Mouse (Mus musculus): ENCODE measurements around the gene Chil1.

The Chil1 gene

DNA sequence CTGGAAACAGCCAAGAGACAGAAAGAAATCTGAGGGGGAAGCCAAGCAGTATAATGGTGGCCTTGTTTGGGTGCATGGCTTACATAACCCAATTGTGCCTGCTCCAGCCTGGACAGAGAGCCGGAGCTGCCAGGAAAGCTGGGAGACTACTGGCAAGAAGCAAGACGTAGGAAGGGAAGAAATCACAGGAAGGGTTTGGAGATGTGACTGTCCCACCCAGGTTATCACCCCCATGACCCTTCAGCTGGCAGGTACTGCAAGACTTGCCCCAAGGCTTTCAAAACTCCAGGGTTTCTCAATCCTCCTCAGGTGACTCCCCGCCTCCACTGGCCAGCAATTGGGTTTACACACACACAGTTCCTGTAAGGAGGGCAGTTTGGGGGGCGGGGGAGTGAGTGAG, at the start of gene Chil1:
Gene Chil1 (plus strand): TSS at position 152 of the 400 bp plus-strand sequence.
- no peak for DNase-seq (ENCODE audit: low read depth in 2 of 2, low spot score in 2 of 2)

DNA sequence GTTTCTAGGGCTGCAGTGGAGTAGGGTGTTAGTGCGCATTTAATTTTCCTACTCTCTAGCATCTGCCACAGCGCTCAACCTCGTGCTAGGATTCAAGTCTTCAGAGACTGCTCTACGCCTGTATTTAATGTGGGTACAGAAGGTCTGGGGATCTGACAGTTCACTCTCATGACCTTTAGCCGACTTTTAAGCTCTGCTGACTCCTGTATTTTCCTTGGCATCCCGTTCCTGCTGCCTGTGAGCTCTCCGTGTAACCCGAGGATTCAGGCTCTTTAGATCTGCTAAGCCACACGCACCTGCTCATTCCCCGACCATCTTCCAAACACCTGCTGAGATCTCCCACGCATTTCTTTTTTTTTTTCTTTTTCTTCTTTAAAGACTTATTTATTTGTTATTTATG, 48.7 kb upstream of the Chil1 start:
- no peak for DNase-seq (ENCODE audit: low read depth in 2 of 2, low spot score in 2 of 2)

DNA sequence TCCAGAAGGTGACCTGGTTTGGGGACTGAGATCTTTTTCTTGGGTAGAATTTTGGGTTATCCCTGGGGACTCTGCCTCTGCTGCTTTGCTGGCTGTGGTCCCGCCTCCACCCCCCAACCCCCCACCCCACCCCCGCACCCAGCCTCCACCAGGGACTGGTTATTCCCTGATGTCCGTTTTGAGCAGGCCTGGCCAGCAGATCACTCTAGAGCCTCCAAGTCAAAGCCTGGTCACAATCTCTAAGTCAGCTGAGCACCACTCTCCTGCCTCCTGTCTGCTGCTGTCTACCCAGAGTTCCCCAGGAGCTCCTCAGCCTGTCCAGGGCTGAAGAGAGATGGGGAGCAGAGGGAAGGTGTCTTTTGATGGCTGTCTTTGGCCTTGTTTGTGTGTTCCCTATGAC, 45.6 kb upstream of the Chil1 start:
- DNase-seq (ENCODE audit: low read depth in 2 of 2, low spot score in 2 of 2) = no peak

- no peak for DNase-seq (ENCODE audit: low read depth in 2 of 2, low spot score in 2 of 2)
Observed at GRCm38 (mm10) chr1:134138424-134138823, 43.6 kb upstream of the Chil1 start.

DNA sequence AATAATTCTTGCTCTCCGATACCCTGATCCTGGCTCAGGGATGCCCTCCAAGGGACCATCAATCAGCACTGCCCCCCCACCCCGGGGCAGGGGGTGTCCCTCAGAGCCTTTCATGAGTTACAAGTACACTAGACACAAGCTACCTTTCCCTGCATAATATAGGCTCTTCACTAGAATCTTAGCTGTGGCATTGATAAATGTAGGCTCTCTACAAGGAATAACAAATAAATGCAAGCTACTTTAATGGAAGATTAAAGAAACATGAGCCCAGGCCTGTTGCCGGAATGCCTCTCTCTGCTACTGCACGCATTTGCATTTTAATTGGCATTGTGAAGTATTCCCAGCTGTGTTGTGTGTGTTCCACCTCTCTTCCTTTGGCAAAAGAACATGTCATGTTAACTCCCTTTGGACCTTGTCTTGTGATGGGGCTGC, 39.6 kb upstream of the Chil1 start:
- no peak for DNase-seq (ENCODE audit: low read depth in 2 of 2, low spot score in 2 of 2)

- DNase-seq (ENCODE audit: low read depth in 2 of 2, low spot score in 2 of 2) = no peak
Observed at GRCm38 (mm10) chr1:134146066-134146465, 35.9 kb upstream of the Chil1 start.

- no peak for DNase-seq (ENCODE audit: low read depth in 2 of 2, low spot score in 2 of 2)
Observed at GRCm38 (mm10) chr1:134150076-134150475, 31.9 kb upstream of the Chil1 start.

- no peak for DNase-seq (ENCODE audit: low read depth in 2 of 2, low spot score in 2 of 2)
Observed at GRCm38 (mm10) chr1:134150745-134151144, 31.2 kb upstream of the Chil1 start.

- peak; percentile 30 to 49 for DNase-seq (ENCODE audit: low read depth in 2 of 2, low spot score in 2 of 2)
Observed at GRCm38 (mm10) chr1:134151655-134152412, 30.1 kb upstream of the Chil1 start.

GRCm38 (mm10) chr1:134152626-134153590, 29.1 kb upstream of the Chil1 start:
- no peak for DNase-seq (ENCODE audit: low read depth in 2 of 2, low spot score in 2 of 2)

- no peak for DNase-seq (ENCODE audit: low read depth in 2 of 2, low spot score in 2 of 2)
Observed at GRCm38 (mm10) chr1:134154121-134154520, 27.9 kb upstream of the Chil1 start.

DNA sequence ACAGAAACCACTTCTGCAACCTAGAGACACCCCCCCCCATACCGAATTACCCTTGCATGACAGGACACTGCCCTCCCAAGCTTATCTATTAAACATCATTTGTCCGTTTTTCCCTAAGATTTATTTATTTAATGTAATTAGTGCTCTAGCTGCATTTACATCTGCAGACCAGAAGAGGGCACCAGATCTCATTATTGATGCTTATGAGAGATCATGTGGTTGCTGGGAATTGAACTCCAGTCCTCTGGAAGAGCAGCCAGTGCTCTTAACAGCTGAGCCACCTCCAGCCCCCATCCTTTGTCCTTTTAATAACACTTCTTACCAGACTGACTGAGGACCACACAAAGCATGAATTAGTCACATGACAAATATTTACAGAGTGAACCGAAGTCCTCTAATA, 27.3 kb upstream of the Chil1 start:
- DNase-seq (ENCODE audit: low read depth in 2 of 2, low spot score in 2 of 2) = no peak

- DNase-seq (ENCODE audit: low read depth in 2 of 2, low spot score in 2 of 2) = no peak
Observed at GRCm38 (mm10) chr1:134160404-134160803, 21.6 kb upstream of the Chil1 start.

- no peak for DNase-seq (ENCODE audit: low read depth in 2 of 2, low spot score in 2 of 2)
Observed at GRCm38 (mm10) chr1:134161399-134161798, 20.6 kb upstream of the Chil1 start.

GRCm38 (mm10) chr1:134162510-134163225, 19.3 kb upstream of the Chil1 start:
- no peak for DNase-seq (ENCODE audit: low read depth in 2 of 2, low spot score in 2 of 2)

DNA sequence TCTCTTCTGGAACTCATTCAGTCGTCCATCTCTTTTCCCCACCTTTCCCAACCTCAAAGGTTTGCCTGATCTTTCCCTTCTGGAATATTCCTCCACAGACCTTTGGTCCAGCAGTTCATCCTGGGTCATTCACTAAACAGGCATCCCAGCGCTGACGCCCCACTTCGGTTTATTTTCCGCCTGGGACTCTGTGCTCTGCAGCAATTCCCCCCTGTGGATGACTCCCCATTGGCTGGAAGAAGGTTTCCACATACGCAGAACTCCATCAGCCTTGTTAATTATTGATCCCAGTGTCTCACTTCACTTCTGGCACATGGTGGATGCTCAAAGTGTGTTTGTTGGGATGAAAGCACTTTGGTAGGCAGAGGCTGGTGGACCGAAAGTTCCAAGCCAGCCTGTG, 18.5 kb upstream of the Chil1 start:
- DNase-seq (ENCODE audit: low read depth in 2 of 2, low spot score in 2 of 2) = no peak

- no peak for DNase-seq (ENCODE audit: low read depth in 2 of 2, low spot score in 2 of 2)
Observed at GRCm38 (mm10) chr1:134164454-134164853, 17.5 kb upstream of the Chil1 start.

- no peak for DNase-seq (ENCODE audit: low read depth in 2 of 2, low spot score in 2 of 2)
Observed at GRCm38 (mm10) chr1:134166547-134166946, 15.4 kb upstream of the Chil1 start.

GRCm38 (mm10) chr1:134167416-134168305, 14.3 kb upstream of the Chil1 start:
- DNase-seq (ENCODE audit: low read depth in 2 of 2, low spot score in 2 of 2) = no peak

GRCm38 (mm10) chr1:134168567-134168966, 13.4 kb upstream of the Chil1 start:
- no peak for DNase-seq (ENCODE audit: low read depth in 2 of 2, low spot score in 2 of 2)
